Mouse (Mus musculus): ENCODE data around the gene Papss2.

GRCm38 (mm10) chr19:32645939-32646338 lies 50.3 kb downstream of the Papss2 start:
- no peak for TF ChIP-seq CTCF (IDR thresholded peaks at IDR 0.05; ENCODE audit: low read depth)
- TF ChIP-seq EP300 (IDR thresholded peaks at IDR 0.05; ENCODE audit: low read depth): no peak

All from liver, embryonic 14.5 days (tissue).